Mouse (Mus musculus): ENCODE data around the gene Fgfr2. TPM values are rescaled to one million over a fixed set of nuclear protein-coding genes. Genes with fewer than 3 reads are reported as not detected.

Gene Fgfr2
- total RNA-seq, 2 experiments from 2014 or later: 2.1 to 3.9 TPM

GRCm38 (mm10) chr7:132231476-132231875, 891.7 kb downstream of the Fgfr2 start:
- intact Hi-C loops (cut with DNase I): no loop called here
- no peak for DNase-seq

- no peak for DNase-seq
- intact Hi-C loops (cut with DNase I): no loop called here
Measured at GRCm38 (mm10) chr7:132230961-132231360, 892.2 kb downstream of the Fgfr2 start.

- no peak for DNase-seq
- intact Hi-C loops (cut with DNase I): loop anchor here (1.0 to 5.0 kb wide), 3 partner anchors 90 to 410 kb away; partner anchors contain the start of gene Chst15
Measured at GRCm38 (mm10) chr7:132227075-132227640, 896.0 kb downstream of the Fgfr2 start.

- peak; percentile 80 to 94 for DNase-seq
- intact Hi-C loops (cut with DNase I): loop anchor here (1.0 to 5.0 kb wide), 5 partner anchors 90 to 411 kb away; partner anchors contain the start of gene Chst15
Measured at GRCm38 (mm10) chr7:132226379-132227074, 896.6 kb downstream of the Fgfr2 start.

- intact Hi-C loops (cut with DNase I): no loop called here
- no peak for DNase-seq
Measured at GRCm38 (mm10) chr7:132223452-132224141, 899.6 kb downstream of the Fgfr2 start.

- DNase-seq: no peak
- intact Hi-C loops (cut with DNase I): loop anchor here (5.0 kb wide), 1 partner anchor 672 kb away; the partner anchor contains the start of gene Hmx3
Measured at GRCm38 (mm10) chr7:132214031-132214430, 909.1 kb downstream of the Fgfr2 start.

GRCm38 (mm10) chr7:132213460-132213859, 909.7 kb downstream of the Fgfr2 start:
- intact Hi-C loops (cut with DNase I): loop anchor here (1.0 to 5.0 kb wide), 2 partner anchors 314 to 671 kb away; partner anchors contain the start of gene Hmx3
- peak; percentile 75 to 84 for DNase-seq

GRCm38 (mm10) chr7:132211920-132212701, 911.0 kb downstream of the Fgfr2 start:
- no peak for DNase-seq
- intact Hi-C loops (cut with DNase I): loop anchor here (5.0 kb wide), 1 partner anchor 670 kb away; the partner anchor contains the start of gene Hmx3

GRCm38 (mm10) chr7:132210616-132211015, 912.5 kb downstream of the Fgfr2 start:
- intact Hi-C loops (cut with DNase I): loop anchor here (5.0 kb wide), 1 partner anchor 668 kb away; the partner anchor contains the start of gene Hmx3
- DNase-seq: no peak

- no peak for DNase-seq
- intact Hi-C loops (cut with DNase I): no loop called here
Measured at GRCm38 (mm10) chr7:132208946-132209651, 914.1 kb downstream of the Fgfr2 start.

GRCm38 (mm10) chr7:132204073-132204612, 919.0 kb downstream of the Fgfr2 start:
- intact Hi-C loops (cut with DNase I): no loop called here
- DNase-seq: no peak

- DNase-seq: no peak
- intact Hi-C loops (cut with DNase I): no loop called here
Measured at GRCm38 (mm10) chr7:132199686-132200085, 923.5 kb downstream of the Fgfr2 start.

- intact Hi-C loops (cut with DNase I): no loop called here
- DNase-seq: no peak
Measured at GRCm38 (mm10) chr7:132198806-132199205, 924.3 kb downstream of the Fgfr2 start.

GRCm38 (mm10) chr7:132197817-132198475, 925.2 kb downstream of the Fgfr2 start:
- intact Hi-C loops (cut with DNase I): no loop called here
- no peak for DNase-seq

GRCm38 (mm10) chr7:132196581-132196980, 926.6 kb downstream of the Fgfr2 start:
- peak; percentile 43 to 73 for DNase-seq
- intact Hi-C loops (cut with DNase I): no loop called here

- peak; percentile 12 to 52 for DNase-seq
- intact Hi-C loops (cut with DNase I): no loop called here
Measured at GRCm38 (mm10) chr7:132193606-132194005, 929.5 kb downstream of the Fgfr2 start.

- intact Hi-C loops (cut with DNase I): no loop called here
- DNase-seq: no peak
Measured at GRCm38 (mm10) chr7:132187456-132187855, 935.7 kb downstream of the Fgfr2 start.

GRCm38 (mm10) chr7:132183892-132184404, 939.2 kb downstream of the Fgfr2 start:
- DNase-seq: no peak
- intact Hi-C loops (cut with DNase I): no loop called here

Data from heart, postnatal 14 days (tissue).